Mouse (Mus musculus) lung, embryonic 14.5 days (tissue): ENCODE data around the gene Plk5. TPM values are rescaled to one million over a fixed set of nuclear protein-coding genes. Genes with fewer than 3 reads are reported as not detected.

Experiments used
- ATAC-seq: fragments of 200-750 bp; cut with Nextera tagmentation; 2 replicates; pipeline ENCODE4 v1.8.0; 2017; ENCODE audit warnings: mild to moderate bottlenecking, moderate TSS enrichment, moderate library complexity; ENCODE audit not compliant: insufficient read depth
- DNase-seq: peaks from one replicate; pipeline ENCODE4 v3.0.0-alpha.2; 2015
- H3K27ac ChIP-seq: fragments of 300-500 bp; sonication (generic); 2 replicates; pipeline ENCODE4 v1.5.1; 2014; ENCODE audit warnings: low read depth, mild to moderate bottlenecking, moderate library complexity
- H3K27me3 ChIP-seq: fragments of 300-500 bp; sonication (generic); 2 replicates; pipeline ENCODE4 v1.6.1; 2014; ENCODE audit warnings: low read length, control low read depth; ENCODE audit not compliant: insufficient read depth
- H3K36me3 ChIP-seq: fragments of 300-500 bp; sonication (generic); 2 replicates; pipeline ENCODE4 v1.6.1; 2014; ENCODE audit warnings: control low read depth; ENCODE audit not compliant: insufficient read depth
- H3K4me1 ChIP-seq: fragments of 300-500 bp; sonication (generic); 2 replicates; pipeline ENCODE4 v1.6.1; 2014; ENCODE audit warnings: antibody characterized with exemption, control low read depth; ENCODE audit not compliant: insufficient read depth
- H3K4me2 ChIP-seq: fragments of 300-500 bp; sonication (generic); 2 replicates; pipeline ENCODE4 v1.6.1; 2014; ENCODE audit warnings: mild to moderate bottlenecking
- H3K4me3 ChIP-seq: fragments of 300-500 bp; sonication (generic); 2 replicates; pipeline ENCODE4 v1.5.1; 2014; ENCODE audit warnings: low read depth, low read length
- H3K9ac ChIP-seq: fragments of 300-500 bp; sonication (generic); 2 replicates; pipeline ENCODE4 v1.6.1; 2014
- H3K9me3 ChIP-seq: fragments of 300-500 bp; sonication (generic); 2 replicates; pipeline ENCODE4 v1.6.1; 2016; ENCODE audit warnings: low read depth, low read length, control low read depth
- CTCF ChIP-seq: IDR thresholded peaks from 2 replicates; pipeline ENCODE4 v1.5.1; 2016; ENCODE audit warnings: antibody characterized with exemption, low read depth
- WGBS: fragments of 180-500 bp; shearing (Covaris S2); extraction: QIAGEN DNeasy Blood & Tissue Kit; methylation state at CpG from one replicate; pipeline ENCODE4 v1.1.7; 2014; 5-methylcytosine and 5-hydroxymethylcytosine counted together
- polyA plus RNA-seq: library from polyadenylated mRNA; unstranded; fragments of >200 nt; fragmentation: Nextera tagmentation; extraction: Ambion mirVana; gene quantifications from 2 replicates; pipeline ENCODE4 v1.2.1, GENCODE M21; 2014

The Plk5 gene
- polyA plus RNA-seq, 1 experiment from 2014 or later = 0.61 TPM

- TF ChIP-seq CTCF = no peak
- peak overlapping the region; percentile 28 for H3K4me3 ChIP-seq
- DNase-seq = peak; percentile 77
- WGBS = 3% methylated on average over 12 of the region's 12 CpGs
- no peaks in the 10 kb centered on the region for H3K27me3 ChIP-seq
- no peak overlapping the region; the same call in 1 of the 2 replicates for H3K27ac ChIP-seq
- no peaks in the 10 kb centered on the region for H3K9me3 ChIP-seq
- H3K9ac ChIP-seq = 0 out of 2 replicates have a peak overlapping the region, but pooled peaks have one; percentile 40
- no peaks in the 10 kb centered on the region for H3K4me1 ChIP-seq
- H3K4me2 ChIP-seq = peak overlapping the region; percentile 47
- ATAC-seq = peak; percentile 66
- no peaks in the 10 kb centered on the region for H3K36me3 ChIP-seq
These were observed 15.2 kb downstream of the Plk5 start for GRCm38 (mm10) chr10:80371411-80371966.

DNA sequence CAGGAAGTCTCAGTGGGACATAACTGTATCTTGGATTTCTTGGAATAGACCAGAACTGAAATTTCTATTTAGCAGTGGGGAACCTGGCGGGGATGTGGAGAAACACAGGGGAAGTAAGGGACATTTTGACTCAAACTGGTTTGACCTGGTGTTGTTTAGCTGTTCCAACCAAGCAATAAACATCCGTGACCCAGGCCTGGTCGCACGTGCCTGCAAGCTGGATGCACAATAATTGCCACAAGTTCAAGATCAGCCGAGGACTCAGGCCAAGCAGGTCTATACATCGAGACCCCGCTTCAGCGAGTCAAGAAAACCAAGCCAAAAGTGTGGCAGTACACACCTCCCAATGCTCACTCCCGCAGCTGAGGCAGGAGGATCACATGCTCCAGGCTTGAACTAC lies 15.7 kb downstream of the Plk5 start:
- no peak overlapping the region; the same call in 1 of the 2 replicates for H3K27ac ChIP-seq

DNA sequence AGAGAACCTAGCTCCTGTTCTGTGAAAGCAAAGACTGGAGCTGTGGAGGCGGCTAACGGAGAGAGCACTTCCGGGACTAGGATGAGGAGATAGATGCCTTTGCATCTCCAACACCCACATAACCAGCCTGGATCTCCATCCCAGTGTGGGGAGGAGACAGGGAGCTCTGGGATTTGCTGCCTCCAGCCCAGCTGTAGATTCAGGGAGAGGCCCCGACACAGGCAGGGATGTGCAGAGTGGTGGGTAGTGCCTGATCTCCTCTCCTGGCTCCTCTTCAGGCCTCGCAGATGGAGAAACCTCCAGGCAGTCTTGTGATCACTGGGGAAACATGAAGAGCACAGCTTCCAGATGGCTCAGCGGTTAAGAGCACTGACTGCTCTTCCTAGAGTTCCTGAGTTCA lies 16.4 kb downstream of the Plk5 start:
- H3K9ac ChIP-seq = no peak overlapping the region; the same call in 1 of the 2 replicates
- no peak for ATAC-seq
- no peaks in the 10 kb centered on the region for H3K4me1 ChIP-seq
- H3K36me3 ChIP-seq = no peaks in the 10 kb centered on the region
- H3K4me2 ChIP-seq = no peak overlapping the region
- WGBS = 79% methylated on average over 6 of the region's 6 CpGs
- no peak overlapping the region for H3K27ac ChIP-seq
- no peak overlapping the region for H3K4me3 ChIP-seq
- no peaks in the 10 kb centered on the region for H3K9me3 ChIP-seq
- H3K27me3 ChIP-seq = no peaks in the 10 kb centered on the region
- no peak for TF ChIP-seq CTCF
- DNase-seq = no peak

More for the DNA sequence above, 15.7 kb downstream of the Plk5 start:
- no peaks in the 10 kb centered on the region for H3K4me1 ChIP-seq
- 50% methylated on average over 9 of the region's 9 CpGs for WGBS
- no peaks in the 10 kb centered on the region for H3K9me3 ChIP-seq
- no peaks in the 10 kb centered on the region for H3K36me3 ChIP-seq
- ATAC-seq (no peak), DNase-seq (no peak)
- peak overlapping the region; percentile 28; the same call in 1 of the 2 replicates for H3K4me3 ChIP-seq
- H3K4me2 ChIP-seq = peak overlapping the region; percentile 47
- TF ChIP-seq CTCF = no peak
- no peaks in the 10 kb centered on the region for H3K27me3 ChIP-seq
- no peak overlapping the region for H3K9ac ChIP-seq

DNA sequence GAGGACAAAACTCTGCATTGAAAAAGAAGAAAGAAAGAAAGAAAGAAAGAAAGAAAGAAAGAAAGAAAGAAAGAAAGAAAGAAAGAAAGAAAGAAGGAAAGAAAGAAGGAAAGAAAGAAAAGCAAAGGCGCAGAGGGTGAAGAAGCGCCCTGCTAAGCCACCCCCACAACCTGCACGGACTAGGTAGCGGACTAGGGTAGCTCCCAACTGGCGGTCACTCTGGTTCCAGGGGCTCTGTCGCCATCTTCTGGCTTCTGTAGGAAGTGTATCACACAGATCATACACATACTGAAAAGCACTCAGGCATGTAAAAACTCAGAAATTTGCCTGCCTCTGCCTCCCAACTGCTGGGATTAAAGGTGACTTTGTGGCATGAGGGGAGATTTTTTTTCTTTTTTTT lies 17.8 kb downstream of the Plk5 start:
- Histone ChIP-seq H3K4me3 (no peak overlapping the region), H3K4me1 (no peaks in the 10 kb centered on the region), H3K27me3 (no peaks in the 10 kb centered on the region), H3K36me3 (peaks cover under 1% of the 10 kb centered on the region), H3K9ac (no peak overlapping the region), H3K9me3 (no peaks in the 10 kb centered on the region), H3K4me2 (no peak overlapping the region), H3K27ac (no peak overlapping the region)
- no peak for ATAC-seq
- DNase-seq = peak; percentile 85
- peak; percentile 72 for TF ChIP-seq CTCF
- 14% methylated on average over 6 of the region's 6 CpGs for WGBS

DNA sequence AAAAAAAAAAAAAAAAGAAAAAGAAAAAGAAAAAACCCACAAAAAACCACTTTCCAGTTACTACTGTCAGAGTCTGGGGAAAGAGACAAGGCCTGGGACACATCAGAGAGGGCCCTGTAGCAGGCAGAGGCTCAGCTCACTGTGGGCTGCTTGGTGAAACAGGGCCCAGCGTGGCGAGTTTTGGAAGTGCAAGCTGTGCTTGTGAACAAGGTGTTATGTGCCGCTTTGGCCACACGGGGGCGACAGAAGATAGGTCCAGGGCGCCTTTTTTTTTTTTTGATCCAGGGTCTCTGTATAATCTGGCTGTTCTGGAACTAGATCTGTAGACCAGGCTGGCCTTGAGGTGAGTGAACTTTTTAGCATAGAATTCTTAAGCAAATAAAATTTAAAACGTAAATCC lies 19.9 kb downstream of the Plk5 start:
- TF ChIP-seq CTCF = peak; percentile 96
- 0 out of 2 replicates have a peak, but pooled peaks have one; percentile 50 for ATAC-seq
- Histone ChIP-seq H3K27me3 (no peaks in the 10 kb centered on the region), H3K4me1 (no peaks in the 10 kb centered on the region), H3K9me3 (no peaks in the 10 kb centered on the region), H3K27ac (no peak overlapping the region), H3K4me2 (no peak overlapping the region), H3K36me3 (peaks cover 20% of the 10 kb centered on the region), H3K9ac (no peak overlapping the region), H3K4me3 (no peak overlapping the region)
- 3% methylated on average over 7 of the region's 7 CpGs for WGBS
- peak; percentile 98 for DNase-seq

GRCm38 (mm10) chr10:80377716-80378115 lies 21.5 kb downstream of the Plk5 start:
- no peak for ATAC-seq
- Histone ChIP-seq H3K9me3 (no peaks in the 10 kb centered on the region), H3K36me3 (peaks cover 36% of the 10 kb centered on the region), H3K27ac (no peak overlapping the region), H3K9ac (no peak overlapping the region), H3K27me3 (no peaks in the 10 kb centered on the region), H3K4me2 (no peak overlapping the region), H3K4me3 (no peak overlapping the region), H3K4me1 (no peaks in the 10 kb centered on the region)
- 47% methylated on average over 10 of the region's 10 CpGs for WGBS
- no peak for DNase-seq
- TF ChIP-seq CTCF = peak; percentile 77

DNA sequence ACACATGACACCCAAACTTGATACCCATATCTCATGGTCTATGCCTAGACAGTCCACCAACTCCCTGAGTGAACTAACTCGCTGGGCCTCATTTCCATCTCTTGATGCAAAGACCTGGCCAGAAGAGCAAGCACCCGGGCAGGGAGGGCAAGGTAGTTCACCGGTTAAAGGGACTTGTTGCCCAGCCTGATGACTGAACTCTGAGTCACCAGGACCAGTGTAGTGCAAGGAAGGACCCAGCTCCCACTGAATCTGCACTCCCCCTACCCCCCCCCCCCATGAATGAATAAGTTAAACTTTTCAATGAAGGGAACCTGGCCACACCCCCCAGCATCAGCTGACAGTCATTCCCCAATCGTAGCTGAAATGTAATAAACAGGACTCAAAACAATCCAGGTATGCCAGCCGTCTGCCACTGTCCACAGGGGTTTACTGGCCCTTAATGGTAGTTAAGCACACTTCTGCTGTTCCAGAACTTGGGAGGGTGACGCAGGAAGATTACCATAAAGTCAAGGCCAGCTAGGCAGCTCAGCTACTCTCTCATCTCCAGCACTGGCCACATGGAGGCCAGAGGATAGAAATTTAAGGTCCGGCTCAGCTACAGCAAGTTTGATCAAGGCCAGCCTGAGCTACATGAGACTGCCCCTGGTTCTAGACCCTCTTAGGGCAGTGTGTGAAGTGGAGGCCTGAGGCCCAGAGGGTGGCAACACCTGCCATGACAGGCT lies 26.5 kb downstream of the Plk5 start:
- TF ChIP-seq CTCF = no peak
- no peak overlapping the region for H3K4me3 ChIP-seq
- DNase-seq (no peak), ATAC-seq (no peak)
- H3K27ac ChIP-seq = no peak overlapping the region
- peaks cover 14% of the 10 kb centered on the region; the same call in 1 of the 2 replicates for H3K4me1 ChIP-seq
- H3K9me3 ChIP-seq = no peaks in the 10 kb centered on the region
- no peaks in the 10 kb centered on the region for H3K27me3 ChIP-seq
- peaks cover 63% of the 10 kb centered on the region for H3K36me3 ChIP-seq
- 0 out of 2 replicates have a peak overlapping the region, but pooled peaks have one; percentile 6 for H3K9ac ChIP-seq
- no peak overlapping the region for H3K4me2 ChIP-seq
- 78% methylated on average over 7 of the region's 7 CpGs for WGBS
